Mouse (Mus musculus) brain, embryonic 18.5 days (tissue): ENCODE measurements around the gene Ap4s1.
A peak's percentile ranks its signal among the peaks of the same experiment; 100 is the strongest.
"Not testable (repeated sequence)": the region's sequence is repeated elsewhere in the genome, so short reads cannot be mapped to it uniquely, and the experiment has no call there.

Source experiments
- DNase-seq: peaks from one replicate; pipeline ENCODE4 v3.0.0-alpha.2; 2012; ENCODE audit warnings: low read depth, low spot score

Gene Ap4s1

GRCm38 (mm10) chr12:51690893-51691844 is at the start of gene Ap4s1:
Ap4s1 (plus strand) TSS chr12:51691033.
- DNase-seq, result peak; percentile 24

- no peak for DNase-seq
Observed at GRCm38 (mm10) chr12:51641871-51642270, 49.0 kb upstream of the Ap4s1 start.

GRCm38 (mm10) chr12:51649401-51649800 is 41.4 kb upstream of the Ap4s1 start:
- not testable (repeated sequence) for DNase-seq

GRCm38 (mm10) chr12:51655944-51656465 is 34.8 kb upstream of the Ap4s1 start:
- no peak for DNase-seq

- DNase-seq, result no peak
Observed at GRCm38 (mm10) chr12:51663011-51663410, 27.8 kb upstream of the Ap4s1 start.

- DNase-seq, result no peak
Observed at GRCm38 (mm10) chr12:51663908-51664307, 26.9 kb upstream of the Ap4s1 start.

- no peak for DNase-seq
Observed at GRCm38 (mm10) chr12:51666708-51667430, 24.0 kb upstream of the Ap4s1 start.

- DNase-seq, result no peak
Observed at GRCm38 (mm10) chr12:51671231-51671891, 19.5 kb upstream of the Ap4s1 start.

- DNase-seq, result no peak
Observed at GRCm38 (mm10) chr12:51673270-51673669, 17.6 kb upstream of the Ap4s1 start.

- no peak for DNase-seq
Observed at GRCm38 (mm10) chr12:51676442-51676841, 14.4 kb upstream of the Ap4s1 start.

GRCm38 (mm10) chr12:51678844-51679243 is 12.0 kb upstream of the Ap4s1 start:
- no peak for DNase-seq

GRCm38 (mm10) chr12:51688546-51688945 is 2.3 kb upstream of the Ap4s1 start:
- DNase-seq, result no peak

- peak; percentile 93 for DNase-seq
Observed at GRCm38 (mm10) chr12:51691845-51692632, 1.2 kb downstream of the Ap4s1 start, which contains the start of gene Strn3. Strn3 (minus strand) TSS chr12:51691897.

- DNase-seq, result not testable (repeated sequence)
Observed at GRCm38 (mm10) chr12:51692870-51693269, 2.0 kb downstream of the Ap4s1 start.

- no peak for DNase-seq
Observed at GRCm38 (mm10) chr12:51693419-51693818, 2.6 kb downstream of the Ap4s1 start.

GRCm38 (mm10) chr12:51694096-51694495 is 3.3 kb downstream of the Ap4s1 start:
- no peak for DNase-seq

- DNase-seq, result no peak
Observed at GRCm38 (mm10) chr12:51694966-51695365, 4.1 kb downstream of the Ap4s1 start.

- DNase-seq, result no peak
Observed at GRCm38 (mm10) chr12:51696157-51696556, 5.3 kb downstream of the Ap4s1 start.

GRCm38 (mm10) chr12:51699623-51700393 is 9.0 kb downstream of the Ap4s1 start:
- no peak for DNase-seq

GRCm38 (mm10) chr12:51701723-51702122 is 10.9 kb downstream of the Ap4s1 start:
- no peak for DNase-seq
